Mouse (Mus musculus): Measurements from ENCODE around the gene Stk19.
"Not testable (repeated sequence)": the region's sequence is repeated elsewhere in the genome, so short reads cannot be mapped to it uniquely, and the experiment has no call there.

DNA sequence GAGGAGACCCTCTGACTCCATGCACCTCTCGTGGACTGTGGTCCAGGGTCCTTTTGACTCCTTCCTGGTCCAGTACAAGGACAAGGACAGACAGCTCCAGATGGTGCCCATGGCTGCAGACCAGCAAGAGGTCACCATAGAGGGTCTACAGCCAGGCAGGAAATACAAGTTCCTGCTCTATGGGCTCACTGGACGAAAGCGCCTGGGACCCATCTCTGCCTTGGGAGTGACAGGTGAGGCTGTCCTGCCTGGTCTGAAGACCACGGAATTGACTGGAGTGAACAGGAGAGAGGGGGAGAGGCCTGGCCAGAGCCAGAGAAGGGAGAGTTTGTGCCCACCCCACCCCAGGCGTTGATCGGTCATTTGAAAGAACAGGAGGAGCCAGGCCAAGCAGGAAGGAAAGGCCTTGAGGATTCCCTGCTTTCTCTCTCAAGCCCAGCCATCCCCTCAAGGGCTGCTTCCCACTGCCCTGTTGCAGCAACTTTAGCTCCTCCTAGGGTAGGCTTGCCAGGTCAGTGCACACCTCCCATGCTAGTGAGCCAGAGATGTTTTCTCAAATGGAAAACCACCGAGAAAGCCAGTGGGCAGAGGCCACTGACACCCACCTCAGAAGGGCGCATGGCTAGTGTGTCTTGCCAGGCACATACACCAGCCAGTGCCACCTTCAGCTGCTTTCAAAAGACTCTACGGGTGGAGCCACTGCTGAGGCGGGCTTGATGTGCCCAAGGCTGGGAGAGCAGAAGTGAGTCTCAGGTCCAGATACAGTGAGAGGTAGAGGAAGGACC lies 39.3 kb downstream of the Stk19 start:
- not testable (repeated sequence) for TF ChIP-seq E2F4 (IDR thresholded peaks at IDR 0.05; ENCODE audit: insufficient read depth); SRF (IDR thresholded peaks at IDR 0.05; ENCODE audit: control insufficient read depth, insufficient read length, low read depth); CEBPB (IDR thresholded peaks at IDR 0.05; ENCODE audit: insufficient read depth, poor library complexity, severe bottlenecking); POLR2A (IDR thresholded peaks at IDR 0.05; ENCODE audit: insufficient read length, low read depth); MYOG (IDR thresholded peaks at IDR 0.05; ENCODE audit: control insufficient read depth in 1 of 3, insufficient read depth in 1 of 3, insufficient read length in 2 of 3, low read depth in 2 of 3); MYOD1 (IDR thresholded peaks at IDR 0.05; ENCODE audit: control insufficient read depth in 1 of 3, insufficient read length in 2 of 3, low read depth in 2 of 3); TCF12 (IDR thresholded peaks at IDR 0.05; ENCODE audit: insufficient read depth, poor library complexity, severe bottlenecking); USF1 (IDR thresholded peaks at IDR 0.05; ENCODE audit: low read depth); POLR2AphosphoS2 (IDR thresholded peaks at IDR 0.05; ENCODE audit: insufficient read length, low read depth); TCF3 (IDR thresholded peaks at IDR 0.05; ENCODE audit: insufficient read length, low read depth)

All from myocyte (in vitro differentiated cells).